Mouse (Mus musculus) neural tube, embryonic 11.5 days (tissue): ENCODE results near the gene Rsad1. TPM values are rescaled to one million over a fixed set of nuclear protein-coding genes. Genes with fewer than 3 reads are reported as not detected.

Source experiments
- ATAC-seq: fragments of 200-750 bp; cut with Nextera tagmentation; 2 replicates; pipeline ENCODE4 v1.8.0; 2017; ENCODE audit warnings: moderate number of reproducible peaks, mild to moderate bottlenecking, moderate TSS enrichment, moderate library complexity; ENCODE audit not compliant: insufficient read depth, low FRiP score, low TSS enrichment
- DNase-seq: peaks from one replicate; pipeline ENCODE4 v3.0.0-alpha.2; 2015; ENCODE audit warnings: low spot score
- H3K27ac ChIP-seq: fragments of 300-500 bp; sonication (generic); 2 replicates; pipeline ENCODE4 v1.5.1; 2014; ENCODE audit warnings: low read depth, mild to moderate bottlenecking, low read length
- H3K27me3 ChIP-seq: fragments of 300-500 bp; sonication (generic); 2 replicates; pipeline ENCODE4 v1.6.1; 2014; ENCODE audit warnings: mild to moderate bottlenecking, low read length, mixed read lengths; ENCODE audit not compliant: control insufficient read depth, insufficient read depth
- H3K36me3 ChIP-seq: fragments of 300-500 bp; sonication (generic); 2 replicates; pipeline ENCODE4 v1.6.1; 2014; ENCODE audit warnings: mild to moderate bottlenecking, low read length, moderate library complexity, mixed read lengths; ENCODE audit not compliant: control insufficient read depth, insufficient read depth
- H3K4me1 ChIP-seq: fragments of 300-500 bp; sonication (generic); 2 replicates; pipeline ENCODE4 v1.6.1; 2014; ENCODE audit warnings: low read length, mixed read lengths; ENCODE audit not compliant: control insufficient read depth, insufficient read depth
- H3K4me2 ChIP-seq: fragments of 300-500 bp; sonication (generic); 2 replicates; pipeline ENCODE4 v1.6.1; 2014; ENCODE audit warnings: low read depth, mild to moderate bottlenecking, moderate library complexity
- H3K4me3 ChIP-seq: fragments of 300-500 bp; sonication (generic); 2 replicates; pipeline ENCODE4 v1.5.1; 2014; ENCODE audit warnings: low read depth, low read length
- H3K9ac ChIP-seq: fragments of 300-500 bp; sonication (generic); 2 replicates; pipeline ENCODE4 v1.6.1; 2014; ENCODE audit warnings: mild to moderate bottlenecking, low read length
- H3K9me3 ChIP-seq: fragments of 300-500 bp; sonication (generic); 2 replicates; pipeline ENCODE4 v1.6.1; 2016; ENCODE audit warnings: low read length; ENCODE audit not compliant: control insufficient read depth
- WGBS: fragments of 180-500 bp; shearing (Covaris S2); extraction: QIAGEN DNeasy Blood & Tissue Kit; methylation state at CpG from one replicate; pipeline ENCODE4 v1.1.7; 2014; 5-methylcytosine and 5-hydroxymethylcytosine counted together
- polyA plus RNA-seq: library from polyadenylated mRNA; unstranded; fragments of >200 nt; fragmentation: Nextera tagmentation; extraction: Ambion mirVana; gene quantifications from 2 replicates; pipeline ENCODE4 v1.2.1, GENCODE M21; 2014

Rsad1 gene
- polyA plus RNA-seq, 1 experiment from 2014 or later: 2.8 TPM

- no peak overlapping the region for H3K4me2 ChIP-seq
- peaks cover 4% of the 10 kb centered on the region for H3K4me1 ChIP-seq
- 86% methylated on average over 12 of the region's 12 CpGs for WGBS
- no peak for ATAC-seq
- no peak overlapping the region for H3K4me3 ChIP-seq
- DNase-seq: no peak
- H3K9me3 ChIP-seq: no peaks in the 10 kb centered on the region
- no peak overlapping the region for H3K27ac ChIP-seq
- H3K9ac ChIP-seq: no peak overlapping the region
- no peaks in the 10 kb centered on the region for H3K36me3 ChIP-seq
- no peaks in the 10 kb centered on the region for H3K27me3 ChIP-seq
Observed at GRCm38 (mm10) chr11:94543344-94543743, 5.7 kb downstream of the Rsad1 start.

DNA sequence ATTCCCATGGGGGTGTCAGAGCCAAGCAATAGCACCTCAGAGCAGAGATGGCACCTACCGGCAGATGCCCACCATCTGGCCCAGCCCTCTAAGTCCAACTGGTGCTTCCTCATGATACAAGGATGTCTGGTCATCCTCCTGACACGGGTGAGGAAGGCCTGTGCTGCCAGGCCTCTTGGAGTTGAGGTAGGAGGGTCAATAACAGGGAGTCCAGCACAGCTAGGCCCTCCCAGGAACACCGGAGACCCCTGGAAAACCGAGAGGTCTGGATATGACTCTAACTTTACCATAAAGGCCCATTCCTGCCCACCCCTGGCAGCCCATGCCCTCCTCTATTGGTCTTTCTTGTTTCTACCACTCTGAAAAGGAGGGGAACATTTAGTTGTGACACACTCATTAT lies 6.7 kb downstream of the Rsad1 start:
- no peak overlapping the region for H3K27ac ChIP-seq
- no peak for ATAC-seq
- H3K27me3 ChIP-seq: no peaks in the 10 kb centered on the region
- WGBS: 94% methylated on average over 4 of the region's 4 CpGs
- H3K4me3 ChIP-seq: no peak overlapping the region
- no peaks in the 10 kb centered on the region for H3K9me3 ChIP-seq
- H3K4me1 ChIP-seq: no peaks in the 10 kb centered on the region
- no peak for DNase-seq
- H3K9ac ChIP-seq: no peak overlapping the region
- H3K36me3 ChIP-seq: no peaks in the 10 kb centered on the region
- H3K4me2 ChIP-seq: no peak overlapping the region

DNA sequence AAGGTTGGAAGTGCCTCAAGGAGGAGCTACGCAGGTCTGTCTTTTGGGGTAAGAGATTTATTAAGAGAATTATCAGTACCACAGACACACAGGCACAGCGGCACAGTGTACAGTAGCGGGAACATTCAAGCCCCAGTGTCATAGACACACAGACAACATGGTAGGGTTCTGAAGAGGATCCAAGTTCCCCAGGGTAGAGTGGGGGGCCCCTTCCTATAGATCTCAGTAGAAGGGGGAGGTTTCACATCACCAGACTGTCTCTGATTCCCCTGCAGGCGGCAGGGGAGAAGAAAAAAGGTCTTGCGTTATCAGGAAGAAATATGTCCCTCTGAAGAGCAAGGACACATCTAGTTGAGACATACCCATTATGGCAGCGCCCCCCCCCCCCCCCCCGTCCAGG lies 9.3 kb downstream of the Rsad1 start:
- no peak overlapping the region for H3K9ac ChIP-seq
- H3K9me3 ChIP-seq: no peaks in the 10 kb centered on the region
- no peaks in the 10 kb centered on the region for H3K36me3 ChIP-seq
- WGBS: 80% methylated on average over 7 of the region's 7 CpGs
- DNase-seq: no peak
- no peak overlapping the region for H3K4me3 ChIP-seq
- no peak for ATAC-seq
- H3K4me1 ChIP-seq: no peaks in the 10 kb centered on the region
- no peak overlapping the region for H3K27ac ChIP-seq
- no peak overlapping the region for H3K4me2 ChIP-seq
- no peaks in the 10 kb centered on the region for H3K27me3 ChIP-seq

- H3K27ac ChIP-seq: no peak overlapping the region
- H3K9me3 ChIP-seq: no peaks in the 10 kb centered on the region
- H3K4me2 ChIP-seq: no peak overlapping the region
- no peaks in the 10 kb centered on the region for H3K36me3 ChIP-seq
- 59% methylated on average over 8 of the region's 8 CpGs for WGBS
- H3K4me3 ChIP-seq: no peak overlapping the region
- H3K4me1 ChIP-seq: no peaks in the 10 kb centered on the region
- no peak overlapping the region for H3K9ac ChIP-seq
- no peak for DNase-seq
- H3K27me3 ChIP-seq: no peaks in the 10 kb centered on the region
- ATAC-seq: no peak
Observed at GRCm38 (mm10) chr11:94538733-94539292, 10.2 kb downstream of the Rsad1 start.

- no peaks in the 10 kb centered on the region for H3K9me3 ChIP-seq
- no peak for DNase-seq
- H3K4me1 ChIP-seq: no peaks in the 10 kb centered on the region
- no peak overlapping the region for H3K4me3 ChIP-seq
- no peak overlapping the region for H3K27ac ChIP-seq
- ATAC-seq: no peak
- H3K9ac ChIP-seq: no peak overlapping the region
- no peak overlapping the region for H3K4me2 ChIP-seq
- no peaks in the 10 kb centered on the region for H3K27me3 ChIP-seq
- WGBS: 78% methylated on average over 8 of the region's 8 CpGs
- H3K36me3 ChIP-seq: no peaks in the 10 kb centered on the region
Observed at GRCm38 (mm10) chr11:94533171-94533570, 15.9 kb downstream of the Rsad1 start.

DNA sequence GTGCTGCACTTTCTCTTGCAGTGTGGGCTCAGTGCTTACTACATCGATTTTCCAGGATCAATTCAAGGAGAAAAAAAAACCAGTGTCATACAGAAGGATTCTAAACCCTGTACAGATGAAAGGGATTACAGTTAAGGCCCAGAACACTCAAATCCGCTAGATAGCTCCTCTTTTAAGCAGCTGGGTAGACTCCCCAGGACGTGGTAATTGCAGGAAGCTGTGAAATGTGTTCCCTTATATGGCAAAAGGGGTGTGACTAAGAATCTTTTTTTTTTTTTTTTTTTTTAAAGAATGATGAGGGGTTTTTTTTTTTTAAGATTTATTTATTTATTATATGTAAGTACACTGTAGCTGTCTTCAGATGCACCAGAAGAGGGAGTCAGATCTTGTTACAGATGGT lies 20.2 kb downstream of the Rsad1 start:
- no peak overlapping the region for H3K4me2 ChIP-seq
- no peak for DNase-seq
- H3K27me3 ChIP-seq: no peaks in the 10 kb centered on the region
- no peak overlapping the region for H3K27ac ChIP-seq
- H3K4me3 ChIP-seq: no peak overlapping the region
- H3K36me3 ChIP-seq: no peaks in the 10 kb centered on the region
- H3K9ac ChIP-seq: no peak overlapping the region
- 62% methylated on average over 3 of the region's 3 CpGs for WGBS
- H3K4me1 ChIP-seq: no peaks in the 10 kb centered on the region
- H3K9me3 ChIP-seq: no peaks in the 10 kb centered on the region
- no peak for ATAC-seq

GRCm38 (mm10) chr11:94526171-94526879 lies 22.7 kb downstream of the Rsad1 start:
- ATAC-seq (no peak), DNase-seq (peak; percentile 45)
- no peak overlapping the region for H3K9ac ChIP-seq
- H3K4me1 ChIP-seq: 0 out of 2 replicates have a peak, but pooled peaks cover 3% of the 10 kb centered on the region
- H3K27me3 ChIP-seq: no peaks in the 10 kb centered on the region
- H3K4me2 ChIP-seq: no peak overlapping the region
- H3K36me3 ChIP-seq: no peaks in the 10 kb centered on the region
- H3K27ac ChIP-seq: no peak overlapping the region
- H3K9me3 ChIP-seq: no peaks in the 10 kb centered on the region
- WGBS: 40% methylated on average over 9 of the region's 9 CpGs
- no peak overlapping the region for H3K4me3 ChIP-seq

- Histone ChIP-seq H3K4me1 (peaks cover 8% of the 10 kb centered on the region; the same call in 1 of the 2 replicates), H3K9ac (peak within 1 kb of the TSS; percentile 62), H3K9me3 (no peaks in the 10 kb centered on the region), H3K36me3 (no peaks in the 10 kb centered on the region), H3K27me3 (no peaks in the 10 kb centered on the region), H3K27ac (no peak within 1 kb of the TSS), H3K4me2 (peak within 1 kb of the TSS; percentile 93), H3K4me3 (peak within 1 kb of the TSS; percentile 54)
- ATAC-seq (peak; percentile 73), DNase-seq (peak; percentile 77)
- WGBS: 2% methylated on average over 42 of the region's 42 CpGs
Observed at GRCm38 (mm10) chr11:94521219-94521843, 27.7 kb downstream of the Rsad1 start, which contains the start of gene Mycbpap. Gene Mycbpap, minus strand, starts transcription at chr11:94521742.

DNA sequence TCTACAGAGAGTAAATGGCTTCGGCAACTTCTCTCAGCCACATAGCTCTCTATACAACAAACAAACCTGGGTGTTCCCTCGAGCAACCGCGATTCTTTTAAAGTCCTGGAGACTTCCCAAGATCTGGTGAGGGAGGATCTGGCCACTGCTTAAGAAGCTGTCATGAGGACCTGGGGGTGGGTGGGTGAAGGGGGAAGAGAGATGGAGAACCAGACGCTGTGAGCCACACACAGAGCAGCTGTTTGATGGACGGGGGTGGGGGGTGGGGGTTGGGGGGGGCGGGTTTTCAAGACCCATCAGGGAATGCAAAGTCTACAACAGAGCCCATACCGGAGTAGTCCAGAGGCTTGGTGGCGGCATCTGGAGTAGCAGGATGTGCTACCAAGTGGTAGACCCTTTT lies 35.6 kb downstream of the Rsad1 start:
- ATAC-seq (no peak), DNase-seq (no peak)
- Histone ChIP-seq H3K9ac (no peak overlapping the region), H3K4me1 (no peaks in the 10 kb centered on the region), H3K4me3 (no peak overlapping the region), H3K27me3 (no peaks in the 10 kb centered on the region), H3K27ac (no peak overlapping the region), H3K9me3 (no peaks in the 10 kb centered on the region), H3K36me3 (no peaks in the 10 kb centered on the region), H3K4me2 (no peak overlapping the region)
- WGBS: 71% methylated on average over 9 of the region's 9 CpGs
